Comparison of ENCODE assay signal across 10 mouse cellular contexts in genomic region chr2:120017599-120017998, GRCm38 (mm10).
"Had no signal": no experiment of that assay in that cellular context is flagged by ENCODE, and none has a peak within 500 bp of the region (broad histone marks: within the 10 kb centered on the region; RNA-seq: fewer than 3 reads in every experiment).

No protein-coding gene starts in this region.

- H3K27ac ChIP-seq: hindbrain, postnatal 0 days; left cerebral cortex, adult 2 months; limb, embryonic 10.5 days; liver, embryonic 15.5 days; lung, embryonic 15.5 days; neural tube, embryonic 12.5 days had no signal

- ATAC-seq: hindbrain, postnatal 0 days had no signal

- DNase-seq: kidney, adult 2 months; midbrain, embryonic 14.5 days; thymus, postnatal 4 days had no signal

- H3K9ac ChIP-seq: liver, embryonic 15.5 days; lung, embryonic 15.5 days; neural tube, embryonic 12.5 days had no signal

- H3K27me3 ChIP-seq: liver, embryonic 15.5 days; lung, embryonic 15.5 days; neural tube, embryonic 12.5 days had no signal

- H3K4me3 ChIP-seq: left cerebral cortex, adult 2 months; limb, embryonic 10.5 days; liver, embryonic 15.5 days; lung, embryonic 15.5 days; neural tube, embryonic 12.5 days had no signal

- H3K4me2 ChIP-seq: liver, embryonic 11.5 days; liver, embryonic 15.5 days; lung, embryonic 15.5 days; neural tube, embryonic 12.5 days had no signal

- H3K4me1 ChIP-seq: limb, embryonic 10.5 days; lung, embryonic 15.5 days; neural tube, embryonic 12.5 days had no signal

- H3K9me3 ChIP-seq: limb, embryonic 10.5 days; liver, embryonic 15.5 days; lung, embryonic 15.5 days; neural tube, embryonic 12.5 days had no signal
